Mouse (Mus musculus) bone marrow, adult 2 months (tissue): ENCODE measurements around the gene Lgr5.

ENCODE experiments used
- CTCF ChIP-seq: fragments of 200-500 bp; IDR thresholded peaks from 2 replicates; pipeline ENCODE4 v1.5.1; 2011; ENCODE audit warnings: low read length, control low read depth; ENCODE audit not compliant: control insufficient read depth, insufficient read depth
- POLR2A ChIP-seq: fragments of 200-500 bp; IDR thresholded peaks from 2 replicates; pipeline ENCODE4 v1.6.1; 2011; ENCODE audit warnings: low read depth, mild to moderate bottlenecking, control low read depth, low read length, borderline replicate concordance; ENCODE audit not compliant: control insufficient read depth

- TF ChIP-seq CTCF (no peak), POLR2A (no peak)
Observed at GRCm38 (mm10) chr10:115448614-115449013, 139.0 kb downstream of the Lgr5 start.
